Mouse (Mus musculus): ENCODE data around the gene Dpf3. TPM values are rescaled to one million over a fixed set of nuclear protein-coding genes. Genes with fewer than 3 reads are reported as not detected.

Gene Dpf3
- total RNA-seq, 2 experiments from 2014 or later = 20.7 to 26.0 TPM

DNA sequence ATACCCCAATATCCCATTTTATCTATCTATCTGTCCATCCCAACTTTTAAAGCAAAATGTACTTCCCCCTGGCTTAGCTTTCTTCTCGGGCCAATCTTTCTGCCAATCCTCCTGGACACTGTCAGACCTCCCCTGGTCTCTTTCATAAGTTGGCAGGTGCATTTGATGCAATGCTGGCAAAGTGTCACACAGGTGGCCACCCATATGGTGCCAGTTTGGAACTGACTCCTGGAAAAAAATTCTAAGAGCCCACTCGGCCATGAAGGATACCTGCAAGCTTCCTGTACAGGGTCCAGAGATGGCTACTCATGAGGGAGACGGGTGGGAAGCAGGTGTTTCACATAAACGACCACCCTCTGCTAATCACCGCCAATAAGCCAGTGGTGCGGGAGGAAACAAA is 307.0 kb downstream of the Dpf3 start:
- intact Hi-C loops (cut with DNase I) = no loop called here
- no peak for DNase-seq

DNA sequence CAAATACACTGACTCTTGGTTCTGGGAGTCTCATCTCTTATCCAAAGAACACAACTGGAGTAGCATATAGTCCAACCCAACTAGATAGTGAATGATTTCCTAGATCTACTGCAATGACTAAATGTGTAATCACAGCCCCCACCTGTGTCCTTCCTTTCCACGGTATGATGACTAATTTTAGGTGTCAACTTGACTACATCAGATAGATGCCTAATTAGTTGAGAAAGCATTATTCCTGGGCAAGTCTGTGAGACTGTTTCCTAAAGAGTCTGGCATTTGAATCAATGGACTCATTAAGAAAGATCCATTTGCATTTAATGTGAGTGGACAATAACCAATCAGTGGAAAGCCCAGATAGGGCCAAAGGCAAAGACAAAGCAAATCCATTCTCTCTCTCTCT is 307.7 kb downstream of the Dpf3 start:
- no peak for DNase-seq
- intact Hi-C loops (cut with DNase I) = no loop called here

- intact Hi-C loops (cut with DNase I) = no loop called here
- no peak for DNase-seq
Observed at GRCm38 (mm10) chr12:83178770-83179169, 308.7 kb downstream of the Dpf3 start.

DNA sequence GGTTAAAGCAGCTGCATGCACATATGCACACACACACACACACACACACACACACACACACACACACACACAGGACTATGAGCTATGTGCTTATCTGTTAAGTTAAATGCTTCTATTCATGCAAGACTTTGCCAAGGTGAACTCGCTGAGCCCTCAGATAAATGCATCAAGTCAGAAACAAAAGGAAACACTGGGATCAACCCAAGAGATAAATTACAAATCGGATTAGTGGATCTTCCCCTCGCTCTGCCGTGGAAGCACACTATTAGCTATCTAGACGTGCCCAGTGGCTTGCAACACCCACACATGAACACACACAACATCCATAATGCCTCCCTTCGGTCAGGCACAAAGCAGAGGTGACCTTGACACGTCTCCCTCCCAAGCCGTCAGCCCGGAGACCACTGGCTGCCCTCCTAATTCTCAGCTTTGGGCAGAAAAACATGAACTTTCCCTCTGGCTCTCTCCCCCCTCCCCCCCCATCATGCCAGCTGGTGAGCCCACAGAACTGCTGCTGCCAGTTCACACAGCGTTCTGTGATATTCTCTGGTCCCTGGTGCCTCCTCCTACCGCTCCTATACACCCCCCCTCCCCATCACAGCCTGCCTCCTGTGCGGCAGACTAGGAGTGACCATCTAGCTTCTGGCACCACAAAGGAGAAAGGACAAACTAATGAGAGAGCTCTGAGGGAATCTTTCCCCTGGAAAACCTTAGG is 317.9 kb downstream of the Dpf3 start:
- intact Hi-C loops (cut with DNase I) = no loop called here
- no peak for DNase-seq

DNA sequence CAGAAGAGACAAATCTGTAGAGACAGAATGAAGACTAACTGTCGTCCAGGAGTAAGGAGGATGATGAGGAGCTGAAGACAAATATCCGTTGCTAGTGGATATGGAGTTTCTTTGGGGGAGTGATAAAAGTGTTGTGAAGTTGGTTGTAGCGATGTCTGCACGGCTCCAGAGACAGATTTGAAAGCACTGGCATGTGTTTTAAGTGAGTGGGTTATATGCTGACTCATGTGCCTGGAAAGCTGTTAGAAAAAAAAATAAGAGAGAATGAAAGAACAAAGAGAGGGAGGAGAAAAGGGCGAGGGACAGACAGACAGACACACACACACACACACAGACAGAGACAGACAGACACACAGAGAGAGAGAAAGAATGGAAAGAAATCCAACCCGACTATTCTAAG is 319.2 kb downstream of the Dpf3 start:
- DNase-seq = no peak
- intact Hi-C loops (cut with DNase I) = no loop called here

DNA sequence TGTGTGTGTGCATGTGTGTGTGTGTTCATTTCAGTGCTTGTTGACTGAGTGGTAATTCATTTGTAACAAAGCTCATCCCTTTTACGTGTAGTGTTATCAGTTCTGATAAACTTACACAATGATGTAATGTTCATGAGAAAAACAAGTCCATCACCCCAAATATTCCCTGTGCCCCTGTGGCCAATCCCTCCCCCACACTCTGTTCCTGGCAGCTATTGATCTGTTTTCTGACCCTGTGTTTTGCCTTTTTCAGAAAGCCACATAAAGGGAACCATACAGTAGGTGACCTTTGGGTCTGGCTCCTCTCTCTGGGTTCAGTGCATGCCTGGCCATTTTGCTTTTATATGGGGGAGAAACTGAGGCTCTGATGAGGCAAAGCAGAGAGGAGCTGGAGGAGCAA is 322.5 kb downstream of the Dpf3 start:
- intact Hi-C loops (cut with DNase I) = no loop called here
- DNase-seq = no peak

Other genes starting within 250 kb of the Dpf3 start
- gene Dcaf4, start 32.8 kb upstream of the Dpf3 start, total RNA-seq (2021) = 10 to 100 TPM; 15.7 to 18.3 TPM
- gene Zfyve1, start 109.5 kb upstream of the Dpf3 start, total RNA-seq (2021) = 10 to 100 TPM; 17.9 to 18.4 TPM
- 10 to 100 TPM; 63.9 to 71.8 TPM for gene Rbm25, start 143.5 kb upstream of the Dpf3 start, total RNA-seq (2021)
- 10 to 100 TPM; 31.7 to 37.3 TPM for gene Psen1, start 200.4 kb upstream of the Dpf3 start, total RNA-seq (2021)